Mouse (Mus musculus) limb, embryonic 15.5 days (tissue): ENCODE results near the gene Eif4g1. TPM values are rescaled to one million over a fixed set of nuclear protein-coding genes. Genes with fewer than 3 reads are reported as not detected.

Experiments
- ATAC-seq: fragments of 200-750 bp; cut with Nextera tagmentation; 2 replicates; pipeline ENCODE4 v1.8.0; 2017; ENCODE audit warnings: low read depth, moderate TSS enrichment; ENCODE audit not compliant: insufficient number of reproducible peaks, low FRiP score, low TSS enrichment
- H3K27ac ChIP-seq: fragments of 300-500 bp; sonication (generic); 2 replicates; pipeline ENCODE4 v1.5.1; 2015; ENCODE audit warnings: moderate library complexity, mild to moderate bottlenecking, inconsistent platforms
- H3K27me3 ChIP-seq: fragments of 300-500 bp; sonication (generic); 2 replicates; pipeline ENCODE4 v1.6.1; 2015; ENCODE audit warnings: inconsistent platforms
- H3K36me3 ChIP-seq: fragments of 300-500 bp; sonication (generic); 2 replicates; pipeline ENCODE4 v1.6.1; 2015; ENCODE audit warnings: inconsistent platforms
- H3K4me1 ChIP-seq: fragments of 300-500 bp; sonication (generic); 2 replicates; pipeline ENCODE4 v1.6.1; 2015; ENCODE audit warnings: inconsistent platforms
- H3K4me2 ChIP-seq: fragments of 300-500 bp; sonication (generic); 2 replicates; pipeline ENCODE4 v1.6.1; 2015; ENCODE audit warnings: mild to moderate bottlenecking, inconsistent platforms
- H3K4me3 ChIP-seq: fragments of 300-500 bp; sonication (generic); 2 replicates; pipeline ENCODE4 v1.5.1; 2015; ENCODE audit warnings: mild to moderate bottlenecking, inconsistent platforms
- H3K9ac ChIP-seq: fragments of 300-500 bp; sonication (generic); 2 replicates; pipeline ENCODE4 v1.6.1; 2015; ENCODE audit warnings: inconsistent platforms
- H3K9me3 ChIP-seq: fragments of 300-500 bp; sonication (generic); 2 replicates; pipeline ENCODE4 v1.6.1; 2016; ENCODE audit warnings: inconsistent platforms
- WGBS: fragments of 180-500 bp; shearing (Covaris S2); methylation state at CpG from one replicate; pipeline ENCODE4 v1.1.7; 2015; 5-methylcytosine and 5-hydroxymethylcytosine counted together
- polyA plus RNA-seq: library from polyadenylated mRNA; unstranded; fragments of >200 nt; fragmentation: Nextera tagmentation; extraction: Ambion mirVana; gene quantifications from 2 replicates; pipeline ENCODE4 v1.2.1, GENCODE M21; 2015

The Eif4g1 gene
- polyA plus RNA-seq, 1 experiment from 2014 or later: 175 TPM

DNA sequence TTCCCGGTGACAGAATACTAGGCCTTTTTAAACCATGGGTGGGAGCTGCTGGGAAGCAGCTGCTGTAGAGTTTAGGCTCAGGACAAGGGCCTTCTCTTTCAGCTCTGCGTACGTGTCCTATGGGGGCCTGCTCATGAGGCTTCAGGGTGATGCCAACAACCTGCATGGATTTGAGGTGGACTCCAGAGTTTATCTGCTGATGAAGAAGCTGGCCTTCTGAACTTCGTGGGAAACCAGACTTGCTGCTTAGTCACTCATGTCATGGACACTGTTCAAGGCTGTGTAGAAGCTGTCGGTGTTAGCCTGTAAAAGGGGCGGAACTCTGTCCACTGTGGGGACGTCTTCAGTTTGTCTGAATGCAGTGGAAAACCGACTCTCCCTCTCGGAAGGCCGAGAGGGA, 53.7 kb downstream of the Eif4g1 start:
- ATAC-seq: no peak
- H3K27me3 ChIP-seq: no peaks in the 10 kb centered on the region
- H3K4me2 ChIP-seq: no peak overlapping the region
- H3K9ac ChIP-seq: no peak overlapping the region
- H3K27ac ChIP-seq: no peak overlapping the region
- H3K4me3 ChIP-seq: no peak overlapping the region
- 82% methylated on average over 10 of the region's 10 CpGs for WGBS
- peaks cover 13% of the 10 kb centered on the region for H3K4me1 ChIP-seq
- H3K9me3 ChIP-seq: no peaks in the 10 kb centered on the region
- H3K36me3 ChIP-seq: peaks cover 29% of the 10 kb centered on the region

DNA sequence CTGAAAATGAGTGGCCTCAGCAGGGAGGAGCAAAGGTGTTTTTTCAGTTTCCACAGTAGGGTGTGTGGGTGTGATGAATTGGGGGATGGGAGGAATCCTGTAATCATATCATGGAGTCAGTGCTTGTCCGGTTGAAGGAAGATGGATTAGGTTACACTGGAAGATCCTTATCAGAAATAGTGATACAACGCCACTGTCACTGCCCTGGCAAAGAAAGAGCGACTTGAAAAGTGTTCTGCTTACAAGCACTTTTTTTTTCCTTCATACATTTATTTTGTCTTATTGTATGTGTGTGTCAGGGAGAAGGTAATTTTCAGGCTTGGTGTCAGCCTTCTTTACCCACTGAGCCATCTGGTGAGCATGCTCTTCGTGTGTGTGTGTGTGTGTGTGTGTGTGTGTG, 54.6 kb downstream of the Eif4g1 start:
- Histone ChIP-seq H3K4me2 (no peak overlapping the region), H3K4me1 (peaks cover 7% of the 10 kb centered on the region), H3K36me3 (peaks cover 29% of the 10 kb centered on the region), H3K9me3 (no peaks in the 10 kb centered on the region), H3K27me3 (no peaks in the 10 kb centered on the region), H3K9ac (no peak overlapping the region), H3K4me3 (no peak overlapping the region), H3K27ac (no peak overlapping the region)
- 59% methylated on average over 4 of the region's 4 CpGs for WGBS
- ATAC-seq: no peak

DNA sequence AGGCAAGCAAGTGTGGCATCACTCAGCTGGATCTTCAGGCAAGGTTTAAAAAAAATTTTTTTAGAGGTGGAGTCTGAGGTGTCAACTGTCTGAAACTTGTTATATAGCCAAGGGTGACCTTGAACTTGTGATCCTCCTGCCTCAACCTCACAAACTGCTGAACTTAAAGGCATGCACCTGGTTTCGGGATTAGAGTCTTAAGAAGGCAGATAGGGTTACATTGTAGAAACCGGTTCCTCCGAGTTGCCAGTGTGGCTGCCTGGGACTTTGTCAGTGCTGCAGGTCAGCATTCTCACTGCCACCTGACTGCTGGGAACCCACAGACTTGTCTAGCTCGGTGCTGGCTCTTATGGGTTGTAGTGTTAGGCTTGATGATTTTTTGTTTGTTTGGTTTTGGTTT, 55.1 kb downstream of the Eif4g1 start:
- WGBS: 34% methylated on average over 4 of the region's 4 CpGs
- Histone ChIP-seq H3K27me3 (no peaks in the 10 kb centered on the region), H3K4me2 (no peak overlapping the region), H3K9me3 (no peaks in the 10 kb centered on the region), H3K36me3 (peaks cover 29% of the 10 kb centered on the region), H3K9ac (no peak overlapping the region), H3K27ac (no peak overlapping the region), H3K4me3 (no peak overlapping the region), H3K4me1 (peaks cover 7% of the 10 kb centered on the region)
- ATAC-seq: no peak

DNA sequence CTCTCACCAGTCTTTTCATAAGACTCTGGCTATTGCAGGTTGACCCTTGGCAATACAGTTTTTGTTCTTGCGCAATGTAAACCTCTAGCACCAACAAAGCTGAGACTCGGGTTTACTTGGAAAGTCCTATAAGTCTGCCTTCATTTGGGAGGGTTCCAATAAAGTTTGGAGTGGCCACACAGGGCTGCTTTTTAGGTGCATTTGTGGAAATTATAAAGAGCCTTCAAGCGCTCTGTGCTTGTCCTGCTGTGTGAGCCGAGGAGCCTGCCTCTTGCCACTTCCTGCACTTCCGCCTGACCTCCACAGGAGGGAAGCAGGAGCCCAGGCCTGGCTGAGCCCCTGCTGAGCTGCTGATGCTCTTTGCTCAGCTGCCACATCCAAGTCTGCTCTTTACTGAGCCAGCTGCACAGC, 56.2 kb downstream of the Eif4g1 start:
- H3K27me3 ChIP-seq: no peaks in the 10 kb centered on the region
- 0 out of 2 replicates have a peak, but pooled peaks have one; percentile 46 for ATAC-seq
- H3K27ac ChIP-seq: no peak overlapping the region
- H3K9me3 ChIP-seq: no peaks in the 10 kb centered on the region
- no peaks in the 10 kb centered on the region for H3K4me1 ChIP-seq
- no peak overlapping the region for H3K4me3 ChIP-seq
- 22% methylated on average over 5 of the region's 5 CpGs for WGBS
- H3K36me3 ChIP-seq: peaks cover 29% of the 10 kb centered on the region
- H3K9ac ChIP-seq: no peak overlapping the region
- H3K4me2 ChIP-seq: no peak overlapping the region

DNA sequence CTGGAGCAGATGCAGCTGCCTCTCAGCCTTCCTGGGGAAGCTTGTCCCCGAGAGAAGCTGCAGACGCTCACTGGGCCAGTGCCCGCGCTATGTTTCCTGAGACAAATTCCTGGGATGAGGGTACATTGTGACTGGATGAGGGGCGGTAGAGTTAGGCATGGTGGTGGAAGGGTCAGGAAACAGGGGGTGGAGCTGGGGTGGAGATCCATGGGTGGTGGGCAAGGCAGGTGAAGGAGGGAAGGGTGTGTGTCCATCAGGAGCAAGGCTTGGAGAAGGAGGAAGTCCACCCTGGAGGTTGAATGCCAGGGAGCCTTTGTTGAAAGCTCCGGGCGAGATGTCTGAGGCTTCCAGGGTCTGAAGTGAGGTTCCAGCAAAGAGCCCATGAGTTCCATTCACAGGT, 57.2 kb downstream of the Eif4g1 start:
- ATAC-seq: no peak
- Histone ChIP-seq H3K4me1 (no peaks in the 10 kb centered on the region), H3K27ac (no peak overlapping the region), H3K27me3 (no peaks in the 10 kb centered on the region), H3K36me3 (peaks cover 21% of the 10 kb centered on the region), H3K4me2 (no peak overlapping the region), H3K9me3 (no peaks in the 10 kb centered on the region), H3K9ac (no peak overlapping the region), H3K4me3 (no peak overlapping the region)
- WGBS: 60% methylated on average over 7 of the region's 7 CpGs

DNA sequence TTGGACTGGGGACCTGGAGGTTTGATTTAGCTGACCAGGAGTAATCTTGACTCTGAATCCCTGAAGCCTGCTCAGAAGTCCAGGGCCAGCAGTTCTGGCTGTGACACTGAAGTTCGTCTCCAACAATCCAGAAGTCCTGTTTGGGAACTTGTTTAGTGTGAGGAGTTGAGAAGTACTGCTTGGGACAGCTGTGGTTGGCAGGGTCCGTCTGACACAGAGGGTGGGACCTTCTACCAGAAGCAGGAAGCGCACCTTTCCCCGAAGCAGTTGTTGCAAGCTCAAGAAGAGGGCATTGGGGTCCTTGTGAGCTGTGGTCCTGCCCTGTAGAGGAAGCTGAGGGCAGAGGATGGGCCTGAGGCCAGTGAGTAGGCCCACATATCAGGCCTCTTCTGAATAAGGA, 57.6 kb downstream of the Eif4g1 start:
- Histone ChIP-seq H3K27me3 (no peaks in the 10 kb centered on the region), H3K9me3 (no peaks in the 10 kb centered on the region), H3K27ac (no peak overlapping the region), H3K4me2 (no peak overlapping the region), H3K4me1 (no peaks in the 10 kb centered on the region), H3K9ac (no peak overlapping the region), H3K4me3 (no peak overlapping the region), H3K36me3 (peaks cover 17% of the 10 kb centered on the region)
- ATAC-seq: no peak
- 78% methylated on average over 4 of the region's 4 CpGs for WGBS

DNA sequence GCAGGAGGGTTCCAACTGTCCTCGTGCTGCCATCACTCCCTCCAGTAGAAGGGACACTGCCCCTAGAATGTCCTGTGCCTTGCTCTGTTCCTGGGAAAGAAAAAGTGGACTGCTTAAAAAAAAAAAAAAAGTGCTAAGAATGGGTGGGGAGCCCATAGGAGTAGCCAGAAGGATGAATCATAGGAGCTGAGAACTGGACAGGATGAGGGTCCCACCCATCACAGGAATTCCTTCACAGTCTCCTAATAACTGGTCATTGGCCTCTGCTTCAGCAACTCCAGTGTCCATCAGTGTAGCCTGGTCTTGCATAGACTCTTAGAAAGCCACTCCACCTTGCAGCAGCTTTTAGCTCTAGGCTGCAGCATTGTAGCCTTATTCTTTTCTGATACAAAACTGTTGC, 58.3 kb downstream of the Eif4g1 start:
- Histone ChIP-seq H3K4me3 (no peak overlapping the region), H3K4me2 (no peak overlapping the region), H3K27me3 (no peaks in the 10 kb centered on the region), H3K36me3 (peaks cover 15% of the 10 kb centered on the region), H3K9me3 (no peaks in the 10 kb centered on the region), H3K9ac (no peak overlapping the region), H3K4me1 (no peaks in the 10 kb centered on the region), H3K27ac (no peak overlapping the region)
- ATAC-seq: no peak
- WGBS: 65% methylated on average over 1 of the region's 1 CpGs

DNA sequence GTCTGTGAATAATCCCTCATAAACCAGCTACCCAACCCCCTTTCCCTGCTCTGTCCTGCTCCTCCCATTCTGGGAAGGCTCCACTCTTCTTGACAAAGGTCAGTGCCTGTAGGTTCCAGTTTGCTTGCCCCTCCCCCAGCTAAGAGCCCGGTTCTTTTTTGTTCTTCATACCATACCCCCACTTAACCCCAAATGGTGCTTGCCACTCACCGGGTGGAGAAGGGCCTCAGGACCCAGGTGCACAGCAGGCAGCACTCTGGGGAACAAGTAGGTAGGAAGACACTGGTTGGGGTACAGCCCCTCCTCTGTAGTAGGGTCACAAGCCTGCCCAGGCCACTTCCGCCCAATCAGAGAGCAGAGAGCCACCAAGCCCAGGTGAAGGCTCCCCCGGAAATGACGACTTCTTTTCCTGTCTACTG, 62.2 kb downstream of the Eif4g1 start:
- no peak overlapping the region for H3K27ac ChIP-seq
- H3K4me3 ChIP-seq: no peak overlapping the region
- no peaks in the 10 kb centered on the region for H3K9me3 ChIP-seq
- no peak overlapping the region for H3K9ac ChIP-seq
- no peak overlapping the region for H3K4me2 ChIP-seq
- ATAC-seq: no peak
- peaks cover 18% of the 10 kb centered on the region for H3K27me3 ChIP-seq
- no peaks in the 10 kb centered on the region for H3K36me3 ChIP-seq
- 38% methylated on average over 5 of the region's 5 CpGs for WGBS
- H3K4me1 ChIP-seq: peaks cover 25% of the 10 kb centered on the region

DNA sequence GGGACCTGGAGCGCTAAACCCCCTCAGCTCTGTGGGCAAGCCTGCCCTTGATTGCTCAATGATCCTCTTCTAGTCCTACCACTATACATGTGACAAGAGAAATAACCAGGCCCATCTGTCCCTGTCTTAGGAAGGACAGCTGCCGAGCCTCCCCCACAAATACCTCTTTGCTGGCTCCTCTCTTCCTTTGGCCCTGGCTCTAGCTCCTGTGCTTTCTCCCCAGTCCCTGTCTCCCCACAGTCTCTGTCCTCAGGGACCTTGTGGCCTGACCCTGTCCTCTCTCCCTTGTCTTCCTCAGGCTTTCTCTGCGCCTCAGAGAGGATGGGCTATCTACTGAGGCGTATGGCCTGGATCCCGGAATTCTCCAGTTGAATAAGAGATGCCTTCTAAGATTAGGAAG, 63.6 kb downstream of the Eif4g1 start:
- no peak overlapping the region for H3K27ac ChIP-seq
- H3K27me3 ChIP-seq: peaks cover 27% of the 10 kb centered on the region
- no peak overlapping the region for H3K4me3 ChIP-seq
- H3K4me2 ChIP-seq: no peak overlapping the region
- H3K9ac ChIP-seq: no peak overlapping the region
- 0 out of 2 replicates have a peak, but pooled peaks cover 2% of the 10 kb centered on the region for H3K36me3 ChIP-seq
- WGBS: 62% methylated on average over 5 of the region's 5 CpGs
- ATAC-seq: no peak
- peaks cover 25% of the 10 kb centered on the region for H3K4me1 ChIP-seq
- H3K9me3 ChIP-seq: no peaks in the 10 kb centered on the region

DNA sequence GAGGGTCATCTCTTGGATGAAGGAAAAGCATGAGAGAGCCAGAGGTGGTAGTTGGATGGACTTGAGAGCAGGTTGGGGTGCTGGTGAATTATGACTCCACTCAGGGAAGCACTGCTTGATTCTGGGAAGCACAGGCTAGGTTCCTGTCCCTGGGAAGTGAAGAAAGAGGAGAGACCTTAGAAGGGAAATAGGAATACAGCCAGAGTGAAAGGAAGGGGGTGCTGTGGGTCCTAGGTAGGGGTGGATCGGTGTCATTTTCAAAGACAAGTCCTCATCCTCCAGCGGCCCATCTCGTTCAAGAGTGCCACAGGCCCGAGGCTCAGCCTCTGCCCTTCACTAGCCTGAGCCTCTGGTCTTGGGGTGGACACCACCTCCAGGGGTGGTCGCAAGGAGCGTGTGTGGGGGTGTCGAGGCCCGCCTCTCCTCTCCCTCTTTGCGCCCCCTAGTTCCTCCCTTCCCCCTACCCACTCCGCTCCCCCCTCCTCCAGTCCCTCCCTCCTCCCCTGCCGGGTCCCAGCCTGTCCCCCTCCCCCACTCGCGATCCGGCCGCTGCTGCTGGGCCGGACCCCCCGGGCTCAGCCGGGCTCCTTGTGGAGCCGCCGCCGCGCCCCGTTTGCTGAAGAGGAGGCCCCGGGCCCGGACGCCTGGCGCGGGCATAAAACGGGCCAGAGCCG, 64.3 kb downstream of the Eif4g1 start:
- under 1% methylated on average over 22 of the region's 30 CpGs for WGBS
- peak overlapping the region; percentile 85 for H3K9ac ChIP-seq
- ATAC-seq: peak; percentile 50
- peak overlapping the region; percentile 68 for H3K4me3 ChIP-seq
- no peaks in the 10 kb centered on the region for H3K9me3 ChIP-seq
- peak overlapping the region; percentile 94 for H3K4me2 ChIP-seq
- H3K27ac ChIP-seq: peak overlapping the region; percentile 91
- peaks cover 7% of the 10 kb centered on the region; the same call in 1 of the 2 replicates for H3K36me3 ChIP-seq
- H3K27me3 ChIP-seq: peaks cover 33% of the 10 kb centered on the region
- peaks cover 25% of the 10 kb centered on the region for H3K4me1 ChIP-seq

DNA sequence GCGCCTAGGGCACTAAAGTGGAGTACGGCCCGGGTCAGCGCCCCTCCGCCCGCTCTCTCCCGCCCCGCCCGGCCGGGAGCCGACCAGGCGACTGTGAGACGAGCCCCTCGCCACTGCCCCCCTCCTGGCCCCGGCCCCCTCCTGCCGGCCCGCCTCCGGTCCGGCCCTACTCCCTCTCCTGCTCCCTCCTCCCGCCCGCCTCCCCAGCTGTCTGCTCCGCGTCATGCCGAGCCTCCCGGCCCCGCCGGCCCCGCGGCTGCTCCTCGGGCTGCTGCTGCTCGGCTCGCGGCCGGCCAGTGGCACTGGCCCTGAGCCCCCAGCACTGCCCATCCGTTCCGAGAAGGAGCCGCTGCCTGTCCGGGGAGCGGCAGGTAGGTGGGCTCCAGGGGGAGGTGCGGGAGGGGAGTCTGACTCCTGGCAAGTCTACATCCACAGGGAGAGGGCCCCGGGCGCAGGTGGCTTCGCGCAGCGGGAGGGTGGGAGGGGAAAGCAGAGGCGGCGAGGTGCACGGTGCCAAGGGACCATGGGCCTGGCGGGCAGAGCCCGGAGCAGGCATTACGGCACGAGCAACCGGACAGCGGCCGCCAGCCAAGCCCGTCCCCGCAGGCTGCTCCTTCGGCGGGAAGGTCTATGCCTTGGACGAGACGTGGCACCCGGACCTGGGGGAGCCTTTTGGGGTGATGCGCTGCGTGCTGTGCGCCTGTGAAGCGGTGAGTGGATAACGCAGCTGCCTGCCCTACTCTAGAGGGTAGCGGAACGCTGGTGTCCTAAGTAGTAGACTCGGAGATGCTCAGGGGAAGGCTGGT, 65.0 kb downstream of the Eif4g1 start, which contains the start of gene Chrd:
Chrd (plus strand) TSS at position 203 of the 806 bp plus-strand sequence.
- H3K36me3 ChIP-seq: peaks cover 7% of the 10 kb centered on the region; the same call in 1 of the 2 replicates
- peaks cover 25% of the 10 kb centered on the region for H3K4me1 ChIP-seq
- peak within 1 kb of the TSS; percentile 94 for H3K4me2 ChIP-seq
- H3K9me3 ChIP-seq: no peaks in the 10 kb centered on the region
- H3K27me3 ChIP-seq: peaks cover 33% of the 10 kb centered on the region
- H3K27ac ChIP-seq: peak within 1 kb of the TSS; percentile 91
- H3K9ac ChIP-seq: peak within 1 kb of the TSS; percentile 85
- H3K4me3 ChIP-seq: peak within 1 kb of the TSS; percentile 68
- peak; percentile 70 for ATAC-seq
- under 1% methylated on average over 55 of the region's 70 CpGs for WGBS
